Mouse (Mus musculus) heart, postnatal 0 days (tissue): Measurements from ENCODE around the gene Ly6f. TPM values are rescaled to one million over a fixed set of nuclear protein-coding genes. Genes with fewer than 3 reads are reported as not detected.
"Not testable (repeated sequence)": the region's sequence is repeated elsewhere in the genome, so short reads cannot be mapped to it uniquely, and the experiment has no call there.

Experiments used
- ATAC-seq: fragments of 200-750 bp; cut with Nextera tagmentation; 2 replicates; pipeline ENCODE4 v1.8.0; 2017; ENCODE audit warnings: low read depth, moderate number of reproducible peaks, moderate library complexity; ENCODE audit not compliant: insufficient read depth
- DNase-seq: peaks from one replicate; pipeline ENCODE4 v3.0.0-alpha.2; 2016; ENCODE audit warnings: low spot score
- H3K27ac ChIP-seq: fragments of 300-500 bp; sonication (generic); 2 replicates; pipeline ENCODE4 v1.5.1; 2014; ENCODE audit warnings: low read depth, mild to moderate bottlenecking
- H3K27me3 ChIP-seq: fragments of 300-500 bp; sonication (generic); 2 replicates; pipeline ENCODE4 v1.6.1; 2014; ENCODE audit warnings: low read length, mixed read lengths; ENCODE audit not compliant: control insufficient read depth, insufficient read depth
- H3K36me3 ChIP-seq: fragments of 300-500 bp; sonication (generic); replicated peaks from 2 replicates; pipeline ENCODE4 v1.6.1; 2014; ENCODE audit warnings: low read length, mixed read lengths; ENCODE audit not compliant: control insufficient read depth, insufficient read depth
- H3K4me1 ChIP-seq: fragments of 300-500 bp; sonication (generic); 2 replicates; pipeline ENCODE4 v1.6.1; 2014; ENCODE audit warnings: antibody characterized with exemption; ENCODE audit not compliant: control insufficient read depth, insufficient read depth
- H3K4me2 ChIP-seq: fragments of 300-500 bp; sonication (generic); 2 replicates; pipeline ENCODE4 v1.6.1; 2014; ENCODE audit warnings: low read depth, mild to moderate bottlenecking, low read length, moderate library complexity
- H3K4me3 ChIP-seq: fragments of 300-500 bp; sonication (generic); 2 replicates; pipeline ENCODE4 v1.5.1; 2014; ENCODE audit warnings: low read depth, low read length
- H3K9ac ChIP-seq: fragments of 300-500 bp; sonication (generic); replicated peaks from 2 replicates; pipeline ENCODE4 v1.6.1; 2014; ENCODE audit warnings: low read depth, low read length, mixed read lengths
- H3K9me3 ChIP-seq: fragments of 300-500 bp; sonication (generic); replicated peaks from 2 replicates; pipeline ENCODE4 v1.6.1; 2016; ENCODE audit warnings: low read length; ENCODE audit not compliant: control insufficient read depth
- CTCF ChIP-seq: IDR thresholded peaks from 2 replicates; pipeline ENCODE4 v1.5.1; 2016; ENCODE audit warnings: antibody characterized with exemption, control low read depth, low read depth
- EP300 ChIP-seq: IDR thresholded peaks from 2 replicates; pipeline ENCODE4 v1.6.1; 2016; ENCODE audit warnings: antibody characterized with exemption, low read depth
- WGBS: fragments of 180-500 bp; shearing (Covaris S2); extraction: QIAGEN DNeasy Blood & Tissue Kit; methylation state at CpG from one replicate; pipeline ENCODE4 v1.1.7; 2014; 5-methylcytosine and 5-hydroxymethylcytosine counted together
- polyA plus RNA-seq: library from polyadenylated mRNA; unstranded; fragments of >200 nt; fragmentation: Nextera tagmentation; extraction: Ambion mirVana; gene quantifications from 2 replicates; pipeline ENCODE4 v1.2.1, GENCODE M21; 2015
- total RNA-seq: library from RNA; depleted of rRNA; stranded (reverse); fragments of >200 nt; gene quantifications from 2 replicates; pipeline ENCODE4 v1.2.3, GENCODE M21; 2014; ENCODE audit warnings: low replicate concordance

Ly6f gene
- total and polyA plus RNA-seq, 2 experiments from 2014 or later, result not detected

GRCm38 (mm10) chr15:75270691-75271362 lies 2.6 kb downstream of the Ly6f start:
- no peak overlapping the region for H3K4me2 ChIP-seq
- no peak overlapping the region for H3K9ac ChIP-seq
- ATAC-seq, result no peak
- no peaks in the 10 kb centered on the region for H3K36me3 ChIP-seq
- H3K9me3 ChIP-seq, result no peaks in the 10 kb centered on the region
- no peak overlapping the region for H3K4me3 ChIP-seq
- H3K27me3 ChIP-seq, result no peaks in the 10 kb centered on the region
- WGBS, result 64% methylated on average over 3 of the region's 3 CpGs
- TF ChIP-seq EP300 (no peak), CTCF (no peak)
- H3K4me1 ChIP-seq, result no peaks in the 10 kb centered on the region
- no peak for DNase-seq
- H3K27ac ChIP-seq, result no peak overlapping the region

- Histone ChIP-seq H3K4me3 (no peak overlapping the region), H3K9me3 (no peaks in the 10 kb centered on the region), H3K9ac (no peak overlapping the region), H3K4me1 (no peaks in the 10 kb centered on the region), H3K36me3 (no peaks in the 10 kb centered on the region), H3K4me2 (no peak overlapping the region), H3K27ac (no peak overlapping the region), H3K27me3 (no peaks in the 10 kb centered on the region)
- TF ChIP-seq CTCF (no peak), EP300 (no peak)
- no peak for DNase-seq
- no peak for ATAC-seq
- WGBS, result 40% methylated on average over 1 of the region's 1 CpGs
These were observed 3.2 kb downstream of the Ly6f start for GRCm38 (mm10) chr15:75271426-75271825.

- TF ChIP-seq CTCF (no peak), EP300 (no peak)
- no peaks in the 10 kb centered on the region for H3K27me3 ChIP-seq
- no peaks in the 10 kb centered on the region for H3K9me3 ChIP-seq
- H3K4me2 ChIP-seq, result no peak overlapping the region
- no peak overlapping the region for H3K4me3 ChIP-seq
- no peak overlapping the region for H3K9ac ChIP-seq
- H3K36me3 ChIP-seq, result no peaks in the 10 kb centered on the region
- WGBS, result 47% methylated on average over 3 of the region's 3 CpGs
- no peak overlapping the region for H3K27ac ChIP-seq
- no peak for ATAC-seq
- no peak for DNase-seq
- H3K4me1 ChIP-seq, result no peaks in the 10 kb centered on the region
These were observed 3.7 kb downstream of the Ly6f start for GRCm38 (mm10) chr15:75271891-75272290.

GRCm38 (mm10) chr15:75281991-75282390 lies 13.8 kb downstream of the Ly6f start:
- not testable (repeated sequence) for H3K9ac ChIP-seq, H3K9me3 ChIP-seq, H3K4me1 ChIP-seq, ATAC-seq, H3K4me2 ChIP-seq, H3K27ac ChIP-seq, DNase-seq, H3K36me3 ChIP-seq, H3K4me3 ChIP-seq, H3K27me3 ChIP-seq
- WGBS, result 67% methylated on average over 5 of the region's 5 CpGs

- not testable (repeated sequence) for H3K9me3 ChIP-seq, H3K27ac ChIP-seq, DNase-seq, H3K9ac ChIP-seq, H3K27me3 ChIP-seq, H3K4me1 ChIP-seq, H3K36me3 ChIP-seq, H3K4me3 ChIP-seq, ATAC-seq, H3K4me2 ChIP-seq
- WGBS, result 79% methylated on average over 4 of the region's 4 CpGs
These were observed 18.3 kb downstream of the Ly6f start for GRCm38 (mm10) chr15:75286512-75286911.

- DNase-seq (no peak), ATAC-seq (no peak)
- TF ChIP-seq CTCF (no peak), EP300 (no peak)
- no peaks in the 10 kb centered on the region for H3K9me3 ChIP-seq
- WGBS, result 65% methylated on average over 1 of the region's 1 CpGs
- no peak overlapping the region for H3K4me2 ChIP-seq
- H3K4me3 ChIP-seq, result no peak overlapping the region
- no peak overlapping the region for H3K9ac ChIP-seq
- no peak overlapping the region for H3K27ac ChIP-seq
- no peaks in the 10 kb centered on the region for H3K4me1 ChIP-seq
- H3K36me3 ChIP-seq, result no peaks in the 10 kb centered on the region
- no peaks in the 10 kb centered on the region for H3K27me3 ChIP-seq
These were observed 24.2 kb downstream of the Ly6f start for GRCm38 (mm10) chr15:75292377-75292776.
